Mouse (Mus musculus): ENCODE measurements at regions not wholly inside any gene's neighbourhood (a gene's known extent, or its start where the extent isn't known, plus 50 kb on each side); places are given as distances from the start of the nearest gene placed in this dataset.
A peak's percentile ranks its signal among the peaks of the same experiment; 100 is the strongest.

- peak in 1 of 2 experiments; percentile 53 for DNase-seq (ENCODE audit: low spot score in 2 of 2)
Measured at GRCm38 (mm10) chr12:79910884-79911759, 201.7 kb downstream of the Zfp36l1 start.

DNA sequence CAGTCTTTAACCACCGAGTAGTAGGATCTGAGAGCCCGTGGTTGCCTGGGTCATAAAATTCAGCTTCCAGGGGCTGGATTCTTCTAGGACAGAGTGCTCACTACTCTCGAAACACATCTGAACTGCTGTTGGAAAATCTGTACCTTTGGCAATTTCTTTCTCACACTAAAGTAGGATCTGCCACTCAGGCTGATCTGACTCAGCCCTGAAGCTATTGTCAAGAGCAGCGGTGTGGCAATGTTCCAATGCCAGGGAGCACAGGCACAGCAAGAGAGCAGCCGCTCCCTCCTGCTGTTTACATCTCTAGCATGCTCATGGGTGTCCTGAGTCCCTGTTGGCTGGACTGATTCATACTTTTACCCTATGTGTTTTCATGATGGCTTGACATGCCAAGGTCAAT lies 205.2 kb downstream of the Zfp36l1 start:
- no peak for DNase-seq (ENCODE audit: low spot score in 2 of 2)

GRCm38 (mm10) chr12:79906738-79907365 lies 206.0 kb downstream of the Zfp36l1 start:
- DNase-seq (ENCODE audit: low spot score in 2 of 2) = no peak

- DNase-seq (ENCODE audit: low spot score in 2 of 2) = no peak
Measured at GRCm38 (mm10) chr12:79905828-79906737, 206.7 kb downstream of the Zfp36l1 start.

GRCm38 (mm10) chr12:79904913-79905549 lies 207.8 kb downstream of the Zfp36l1 start:
- no peak for DNase-seq (ENCODE audit: low spot score in 2 of 2)

DNA sequence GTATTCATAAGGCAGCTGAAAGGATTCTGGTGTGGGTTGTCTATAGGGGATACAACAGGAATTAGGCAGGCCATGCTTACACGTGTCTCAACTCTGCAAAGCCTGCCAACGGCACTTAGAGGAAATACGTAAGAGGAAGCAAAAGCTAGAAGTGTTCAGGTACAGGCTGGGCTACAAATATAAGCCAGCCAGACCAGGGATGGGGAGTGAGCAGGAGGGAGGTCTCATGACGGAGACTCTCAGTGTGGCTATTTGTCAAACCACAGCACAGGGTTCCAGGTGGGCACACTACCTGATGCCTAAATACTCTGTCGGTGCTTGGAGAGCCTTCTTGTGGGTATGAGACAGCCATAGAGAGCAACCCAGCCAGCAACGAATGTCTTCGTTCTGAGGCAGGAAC lies 210.1 kb downstream of the Zfp36l1 start:
- DNase-seq (ENCODE audit: low spot score in 2 of 2) = no peak

GRCm38 (mm10) chr12:79902163-79902562 lies 210.7 kb downstream of the Zfp36l1 start:
- DNase-seq (ENCODE audit: low spot score in 2 of 2) = no peak

DNA sequence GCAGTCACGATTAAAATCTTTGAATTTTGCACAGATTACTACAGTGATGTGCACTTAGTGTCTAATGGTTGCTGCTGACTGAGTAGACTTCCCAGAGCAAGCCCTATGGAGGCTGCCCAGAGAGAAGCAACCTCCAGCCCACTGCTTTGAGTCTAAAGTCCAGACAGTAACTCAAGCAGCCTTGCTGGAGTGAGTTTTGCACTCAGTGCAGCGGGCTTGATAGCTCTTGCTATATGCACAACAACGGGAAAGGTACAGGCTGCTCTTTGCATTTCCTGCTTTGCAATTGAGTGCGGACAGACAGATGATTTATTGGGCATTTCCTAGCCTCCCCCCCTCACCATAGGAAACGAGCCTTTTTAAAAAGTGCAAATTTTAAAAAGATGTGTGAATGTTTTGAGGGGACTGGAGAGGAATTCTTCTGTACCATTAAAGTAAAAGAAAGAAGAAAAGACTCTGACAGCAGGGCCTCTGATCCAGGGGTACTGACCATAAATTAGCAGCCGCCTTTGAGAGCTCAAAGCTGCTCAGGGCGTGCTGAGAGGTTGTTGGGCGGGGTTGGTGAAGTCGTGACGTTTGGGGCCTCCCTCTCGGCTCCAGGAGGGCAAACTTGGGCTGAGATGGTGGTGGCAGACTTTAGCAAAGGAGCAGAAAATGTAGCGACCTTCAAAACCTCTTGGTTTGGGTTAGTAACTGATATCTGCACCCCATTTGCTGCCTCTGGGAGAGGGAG lies 214.4 kb downstream of the Zfp36l1 start:
- no peak for DNase-seq (ENCODE audit: low spot score in 2 of 2)

GRCm38 (mm10) chr12:79895975-79896374 lies 216.8 kb downstream of the Zfp36l1 start:
- DNase-seq (ENCODE audit: low spot score in 2 of 2) = no peak

DNA sequence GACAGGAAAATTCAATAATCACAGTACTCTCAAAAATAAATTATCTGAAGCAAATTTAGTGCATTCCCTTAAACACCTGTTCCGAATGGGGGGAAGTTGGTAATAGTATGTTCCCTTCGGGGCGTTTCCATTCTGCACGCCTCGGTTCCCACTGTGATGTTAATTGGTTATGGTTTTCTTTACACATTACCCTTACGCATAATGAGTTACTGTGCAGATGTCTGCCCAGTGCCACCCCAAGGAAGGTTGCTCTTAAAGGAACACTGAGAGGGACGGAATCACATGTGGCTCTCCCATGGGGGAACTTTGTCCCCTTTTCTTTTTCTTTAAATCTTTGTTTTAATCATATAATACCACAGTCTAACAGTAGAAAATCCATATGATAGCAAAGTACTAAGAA lies 217.5 kb downstream of the Zfp36l1 start:
- no peak for DNase-seq (ENCODE audit: low spot score in 2 of 2)

DNA sequence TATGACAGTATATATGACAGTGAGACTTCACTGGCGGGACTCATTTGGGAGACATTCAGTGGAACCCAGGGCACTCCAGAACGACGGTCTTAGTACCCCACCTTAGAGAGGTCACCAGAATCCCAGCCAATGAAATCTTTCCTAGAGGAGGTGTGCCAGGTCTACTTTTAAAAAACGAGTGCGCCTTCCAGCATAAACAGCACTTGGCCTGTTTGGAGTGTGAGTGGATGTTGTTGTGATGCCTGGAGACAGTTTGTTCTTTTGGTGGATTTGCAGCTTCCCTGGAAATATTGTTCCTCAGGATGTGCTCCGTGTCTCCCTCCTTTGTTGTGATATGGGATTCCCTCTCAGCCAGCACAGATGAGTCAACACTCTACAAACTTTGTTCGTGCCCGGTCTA lies 219.9 kb downstream of the Zfp36l1 start:
- DNase-seq (ENCODE audit: low spot score in 2 of 2) = no peak

GRCm38 (mm10) chr12:79891942-79892341 lies 220.9 kb downstream of the Zfp36l1 start:
- DNase-seq (ENCODE audit: low spot score in 2 of 2) = no peak

DNA sequence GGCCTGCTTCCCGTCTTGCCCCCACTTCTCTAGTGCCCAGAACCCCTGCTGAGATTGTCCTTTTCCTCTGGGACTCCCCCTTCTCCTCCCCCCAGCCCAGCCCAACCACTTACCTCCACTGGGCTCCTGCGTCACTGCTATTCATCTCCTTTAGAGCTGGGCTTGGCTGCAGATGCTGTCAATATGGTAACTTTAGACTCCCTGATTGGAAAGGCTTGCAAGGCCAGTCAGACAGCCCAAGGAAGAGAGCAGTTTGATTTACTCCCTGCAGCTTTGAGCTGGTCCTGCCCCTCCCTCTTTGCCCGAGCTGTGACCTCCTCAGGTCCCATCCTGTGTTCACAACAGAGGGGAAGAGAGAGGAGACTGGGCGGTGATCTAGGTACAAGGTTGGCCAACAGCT lies 221.9 kb downstream of the Zfp36l1 start:
- no peak for DNase-seq (ENCODE audit: low spot score in 2 of 2)

DNA sequence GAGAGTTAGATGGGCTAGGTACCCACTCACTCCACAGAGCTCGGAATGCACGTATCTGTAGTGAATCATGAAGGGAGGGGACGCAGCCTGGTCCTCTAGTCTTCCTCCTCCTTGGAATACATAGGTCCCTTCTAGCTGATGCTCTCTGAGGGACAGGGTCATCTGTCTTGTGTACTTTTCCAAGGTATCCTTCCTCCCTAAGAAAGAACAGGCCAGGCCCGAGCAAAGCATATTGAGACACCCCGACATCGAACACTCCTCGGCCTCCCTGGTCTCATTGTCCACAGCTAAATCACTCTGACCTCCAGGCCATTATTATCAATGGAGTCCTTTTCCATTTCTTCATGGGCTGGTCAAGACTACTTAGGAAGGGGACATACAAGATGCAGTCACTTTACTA lies 222.5 kb downstream of the Zfp36l1 start:
- no peak for DNase-seq (ENCODE audit: low spot score in 2 of 2)

DNA sequence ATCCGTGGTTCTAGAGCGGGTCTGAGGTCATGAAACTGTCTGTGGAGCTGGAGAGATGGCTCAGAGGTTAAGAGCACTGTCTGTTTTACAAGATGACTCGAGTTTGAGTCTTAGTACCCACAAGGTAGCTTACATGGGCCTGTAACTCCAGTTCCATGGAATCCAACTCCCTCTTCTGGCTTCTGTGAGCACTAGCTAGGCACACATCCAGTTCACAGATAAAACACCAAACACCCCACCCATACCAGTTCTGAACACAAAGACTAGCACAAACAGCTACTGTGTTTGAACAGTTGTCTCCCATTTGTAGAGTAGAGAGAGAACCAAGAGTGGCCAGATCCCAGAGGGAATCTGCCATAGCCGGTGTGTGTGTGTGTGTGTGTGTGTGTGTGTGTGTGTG lies 224.0 kb downstream of the Zfp36l1 start:
- no peak for DNase-seq (ENCODE audit: low spot score in 2 of 2)

- no peak for DNase-seq (ENCODE audit: low spot score in 2 of 2)
Measured at GRCm38 (mm10) chr12:79888086-79888485, 224.7 kb downstream of the Zfp36l1 start.

DNA sequence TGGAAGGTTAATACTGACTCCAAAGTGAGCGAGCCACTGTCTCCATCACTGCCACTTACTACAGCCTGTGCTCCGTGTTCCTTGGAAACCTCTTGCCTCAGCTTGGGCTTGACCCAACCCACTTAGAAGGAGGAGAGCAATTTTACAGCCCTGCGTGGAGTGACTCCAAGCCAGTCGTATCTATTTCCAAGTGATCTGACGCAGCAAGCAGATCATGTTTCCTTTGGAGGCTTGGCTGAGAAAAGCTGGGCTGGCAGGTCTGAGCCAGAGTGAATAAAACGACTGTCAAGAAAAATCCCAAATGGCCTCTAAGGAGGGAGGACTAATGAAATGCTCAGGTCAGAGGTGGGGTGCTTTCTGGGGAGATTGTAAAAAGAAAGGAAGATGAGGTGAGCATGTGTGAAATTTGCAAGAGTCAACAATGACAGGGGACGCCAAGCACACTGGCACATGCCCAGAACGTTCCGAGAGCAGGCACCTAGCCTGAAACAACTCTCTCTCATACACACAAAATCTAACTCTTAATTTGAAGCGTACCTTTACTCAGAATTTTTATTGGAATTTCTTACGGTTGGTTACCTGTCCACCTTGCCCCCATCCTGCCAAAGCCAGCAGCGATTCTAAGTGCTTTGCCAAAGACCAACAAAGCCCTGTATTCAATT lies 225.5 kb downstream of the Zfp36l1 start:
- no peak for DNase-seq (ENCODE audit: low spot score in 2 of 2)

DNA sequence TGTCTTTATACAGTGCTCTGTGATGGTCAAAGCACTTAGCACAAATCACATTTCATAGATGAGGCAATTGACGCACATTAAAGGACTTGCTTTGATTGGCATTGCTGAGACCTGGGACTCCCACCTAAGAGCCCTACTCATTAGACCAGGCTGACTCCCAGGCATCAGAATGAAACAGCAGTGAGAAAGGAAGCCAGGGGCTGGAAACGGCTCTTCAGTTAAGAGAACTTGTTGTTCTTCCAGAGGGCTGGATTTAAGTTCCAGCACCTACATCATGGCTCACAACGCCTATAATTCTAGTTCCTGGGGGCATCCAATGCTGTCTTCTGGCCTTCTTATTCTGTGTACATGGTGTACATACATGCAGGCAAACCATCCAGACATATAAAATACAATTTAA lies 226.3 kb downstream of the Zfp36l1 start:
- DNase-seq (ENCODE audit: low spot score in 2 of 2) = no peak

- no peak for DNase-seq (ENCODE audit: low spot score in 2 of 2)
Measured at GRCm38 (mm10) chr12:79885286-79885685, 227.5 kb downstream of the Zfp36l1 start.

DNA sequence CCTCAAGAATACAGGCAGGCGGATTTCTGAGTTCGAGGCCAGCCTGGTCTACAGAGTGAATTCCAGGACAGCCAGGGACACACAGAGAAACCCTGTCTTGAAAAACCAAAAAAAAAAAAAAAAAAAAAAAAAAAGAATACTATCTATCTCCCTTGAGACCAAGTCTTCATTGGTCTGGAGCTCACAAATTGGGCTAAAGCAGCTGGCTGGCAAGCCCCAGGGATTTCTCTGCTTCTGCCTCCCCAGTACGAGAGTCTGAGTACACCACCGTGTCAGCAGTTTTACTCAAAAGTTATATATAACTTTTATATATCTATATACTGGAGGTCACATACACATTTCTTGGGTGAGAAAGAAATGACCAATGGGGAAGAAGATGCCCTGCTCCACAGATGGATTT lies 229.2 kb downstream of the Zfp36l1 start:
- no peak for DNase-seq (ENCODE audit: low spot score in 2 of 2)
